Mouse (Mus musculus): ENCODE measurements at regions not wholly inside any gene's neighbourhood (a gene's known extent, or its start where the extent isn't known, plus 50 kb on each side); places are given as distances from the start of the nearest gene placed in this dataset.

GRCm38 (mm10) chr9:74021339-74021738 is 52.6 kb upstream of the Unc13c start:
- no peaks in the 10 kb centered on the region for H3K27me3 ChIP-seq (ENCODE audit: insufficient read depth, low read length)
- WGBS, result 53% methylated on average over 6 of the region's 6 CpGs
- no peaks in the 10 kb centered on the region for H3K4me1 ChIP-seq (ENCODE audit: insufficient read depth, low read length)
- H3K27ac ChIP-seq (ENCODE audit: low read depth, low read length), result no peak overlapping the region
- ATAC-seq (ENCODE audit: low FRiP score) (no peak), DNase-seq (ENCODE audit: low spot score) (peak; percentile 32)
- no peak overlapping the region for H3K9ac ChIP-seq (replicated peaks; ENCODE audit: low read length, poor library complexity, severe bottlenecking)
- TF ChIP-seq CTCF (IDR thresholded peaks at IDR 0.05), result no peak
- no peaks in the 10 kb centered on the region for H3K9me3 ChIP-seq (ENCODE audit: low read length)
- H3K36me3 ChIP-seq (ENCODE audit: insufficient read depth, low read length), result no peaks in the 10 kb centered on the region
- H3K4me2 ChIP-seq (ENCODE audit: low read depth, low read length, poor library complexity, severe bottlenecking), result no peak overlapping the region
- no peak overlapping the region for H3K4me3 ChIP-seq (ENCODE audit: low read depth, low read length)

- no peak overlapping the region for H3K4me3 ChIP-seq (ENCODE audit: low read depth, low read length)
- TF ChIP-seq CTCF (IDR thresholded peaks at IDR 0.05), result peak; percentile 55
Observed at GRCm38 (mm10) chr9:74023922-74024321, 55.2 kb upstream of the Unc13c start.

GRCm38 (mm10) chr9:74026131-74026530 is 57.4 kb upstream of the Unc13c start:
- Histone ChIP-seq H3K9me3 (ENCODE audit: low read length) (no peaks in the 10 kb centered on the region), H3K27ac (ENCODE audit: low read depth, low read length) (no peak overlapping the region), H3K4me2 (ENCODE audit: low read depth, low read length, poor library complexity, severe bottlenecking) (no peak overlapping the region), H3K36me3 (ENCODE audit: insufficient read depth, low read length) (no peaks in the 10 kb centered on the region), H3K4me3 (ENCODE audit: low read depth, low read length) (no peak overlapping the region), H3K27me3 (ENCODE audit: insufficient read depth, low read length) (no peaks in the 10 kb centered on the region), H3K9ac (replicated peaks; ENCODE audit: low read length, poor library complexity, severe bottlenecking) (no peak overlapping the region), H3K4me1 (ENCODE audit: insufficient read depth, low read length) (no peaks in the 10 kb centered on the region)
- TF ChIP-seq CTCF (IDR thresholded peaks at IDR 0.05), result no peak
- WGBS, result 35% methylated on average over 3 of the region's 3 CpGs
- DNase-seq (ENCODE audit: low spot score) (peak; percentile 26), ATAC-seq (ENCODE audit: low FRiP score) (no peak)

More at GRCm38 (mm10) chr9:74023922-74024321, 55.2 kb upstream of the Unc13c start:
- no peak overlapping the region for H3K4me2 ChIP-seq (ENCODE audit: low read depth, low read length, poor library complexity, severe bottlenecking)
- H3K4me1 ChIP-seq (ENCODE audit: insufficient read depth, low read length), result no peaks in the 10 kb centered on the region
- no peak overlapping the region for H3K9ac ChIP-seq (replicated peaks; ENCODE audit: low read length, poor library complexity, severe bottlenecking)
- peak; percentile 19 for DNase-seq (ENCODE audit: low spot score)
- H3K27ac ChIP-seq (ENCODE audit: low read depth, low read length), result no peak overlapping the region
- H3K9me3 ChIP-seq (ENCODE audit: low read length), result no peaks in the 10 kb centered on the region
- ATAC-seq (ENCODE audit: low FRiP score), result no peak
- 67% methylated on average over 3 of the region's 3 CpGs for WGBS
- no peaks in the 10 kb centered on the region for H3K36me3 ChIP-seq (ENCODE audit: insufficient read depth, low read length)
- no peaks in the 10 kb centered on the region for H3K27me3 ChIP-seq (ENCODE audit: insufficient read depth, low read length)

- WGBS, result 56% methylated on average over 1 of the region's 1 CpGs
- no peaks in the 10 kb centered on the region for H3K9me3 ChIP-seq (ENCODE audit: low read length)
- H3K4me2 ChIP-seq (ENCODE audit: low read depth, low read length, poor library complexity, severe bottlenecking), result no peak overlapping the region
- no peak overlapping the region for H3K9ac ChIP-seq (replicated peaks; ENCODE audit: low read length, poor library complexity, severe bottlenecking)
- H3K4me3 ChIP-seq (ENCODE audit: low read depth, low read length), result no peak overlapping the region
- H3K36me3 ChIP-seq (ENCODE audit: insufficient read depth, low read length), result no peaks in the 10 kb centered on the region
- TF ChIP-seq CTCF (IDR thresholded peaks at IDR 0.05), result peak; percentile 63
- DNase-seq (ENCODE audit: low spot score), result no peak
- H3K27ac ChIP-seq (ENCODE audit: low read depth, low read length), result no peak overlapping the region
- no peak for ATAC-seq (ENCODE audit: low FRiP score)
- H3K27me3 ChIP-seq (ENCODE audit: insufficient read depth, low read length), result no peaks in the 10 kb centered on the region
- H3K4me1 ChIP-seq (ENCODE audit: insufficient read depth, low read length), result no peaks in the 10 kb centered on the region
Observed at GRCm38 (mm10) chr9:74028438-74028837, 59.7 kb upstream of the Unc13c start.

GRCm38 (mm10) chr9:74045936-74046335 is 64.2 kb upstream of the Wdr72 start:
- Histone ChIP-seq H3K36me3 (ENCODE audit: insufficient read depth, low read length) (no peaks in the 10 kb centered on the region), H3K4me1 (ENCODE audit: insufficient read depth, low read length) (no peaks in the 10 kb centered on the region), H3K27me3 (ENCODE audit: insufficient read depth, low read length) (no peaks in the 10 kb centered on the region), H3K4me2 (ENCODE audit: low read depth, low read length, poor library complexity, severe bottlenecking) (no peak overlapping the region), H3K27ac (ENCODE audit: low read depth, low read length) (no peak overlapping the region), H3K4me3 (ENCODE audit: low read depth, low read length) (no peak overlapping the region), H3K9ac (replicated peaks; ENCODE audit: low read length, poor library complexity, severe bottlenecking) (no peak overlapping the region), H3K9me3 (ENCODE audit: low read length) (no peaks in the 10 kb centered on the region)
- WGBS, result 64% methylated on average over 3 of the region's 3 CpGs
- no peak for ATAC-seq (ENCODE audit: low FRiP score)
- peak; percentile 46 for DNase-seq (ENCODE audit: low spot score)
- TF ChIP-seq CTCF (IDR thresholded peaks at IDR 0.05), result no peak

- Histone ChIP-seq H3K27me3 (ENCODE audit: insufficient read depth, low read length) (no peaks in the 10 kb centered on the region), H3K4me1 (ENCODE audit: insufficient read depth, low read length) (no peaks in the 10 kb centered on the region), H3K36me3 (ENCODE audit: insufficient read depth, low read length) (no peaks in the 10 kb centered on the region), H3K4me3 (ENCODE audit: low read depth, low read length) (no peak overlapping the region), H3K27ac (ENCODE audit: low read depth, low read length) (no peak overlapping the region), H3K9ac (replicated peaks; ENCODE audit: low read length, poor library complexity, severe bottlenecking) (no peak overlapping the region), H3K9me3 (ENCODE audit: low read length) (no peaks in the 10 kb centered on the region), H3K4me2 (ENCODE audit: low read depth, low read length, poor library complexity, severe bottlenecking) (no peak overlapping the region)
- DNase-seq (ENCODE audit: low spot score) (no peak), ATAC-seq (ENCODE audit: low FRiP score) (no peak)
- no peak for TF ChIP-seq CTCF (IDR thresholded peaks at IDR 0.05)
- WGBS, result 56% methylated on average over 3 of the region's 3 CpGs
Observed at GRCm38 (mm10) chr9:74049776-74050175, 60.4 kb upstream of the Wdr72 start.

All from midbrain, postnatal 0 days (tissue).